Mouse (Mus musculus) C2C12 (cell line): ENCODE results near the gene Adra2c. TPM values are rescaled to one million over a fixed set of nuclear protein-coding genes. Genes with fewer than 3 reads are reported as not detected.

ENCODE experiments used
- H3K27me3 ChIP-seq: one replicate; pipeline ENCODE4 v1.6.1; 2011; ENCODE audit not compliant: control insufficient read depth, insufficient read depth, insufficient read length
- H3K36me3 ChIP-seq: one replicate; pipeline ENCODE4 v1.6.1; 2011; ENCODE audit not compliant: control insufficient read depth, insufficient read depth
- H3K4me3 ChIP-seq: one replicate; pipeline ENCODE4 v1.5.1; 2011; ENCODE audit warnings: mild to moderate bottlenecking, control low read depth; ENCODE audit not compliant: poor library complexity, insufficient read depth, severe bottlenecking
- H3K79me2 ChIP-seq: one replicate; pipeline ENCODE4 v1.6.1; 2011; ENCODE audit not compliant: control insufficient read depth, insufficient read depth
- H3K79me3 ChIP-seq: one replicate; pipeline ENCODE4 v1.6.1; 2011; ENCODE audit warnings: low read depth, control low read depth
- H3ac ChIP-seq: one replicate; pipeline ENCODE3; 2011; ENCODE audit warnings: low read depth; ENCODE audit not compliant: control insufficient read depth, insufficient read length
- CEBPB ChIP-seq: IDR thresholded peaks from one replicate; pipeline ENCODE4 v1.6.1; 2011; ENCODE audit warnings: low read depth, mild to moderate bottlenecking, control low read depth, moderate library complexity
- CTCF ChIP-seq: IDR thresholded peaks from one replicate; pipeline ENCODE4 v1.5.1; 2011; ENCODE audit not compliant: control insufficient read depth, insufficient read depth, insufficient read length
- FOSL1 ChIP-seq: IDR thresholded peaks from one replicate; pipeline ENCODE4 v1.8.0; 2011; ENCODE audit warnings: mild to moderate bottlenecking, low read length; ENCODE audit not compliant: poor library complexity, insufficient read depth, severe bottlenecking
- MAX ChIP-seq: IDR thresholded peaks from one replicate; pipeline ENCODE4 v1.6.1; 2011; ENCODE audit warnings: mild to moderate bottlenecking, control low read depth
- MYOD1 ChIP-seq: IDR thresholded peaks from one replicate; pipeline ENCODE4 v1.6.1; 2011; ENCODE audit warnings: low read depth; ENCODE audit not compliant: control insufficient read depth, insufficient read length
- MYOG ChIP-seq: IDR thresholded peaks from one replicate; pipeline ENCODE4 v1.6.1; 2011; ENCODE audit not compliant: control insufficient read depth, insufficient read length; ENCODE audit errors: extremely low read depth
- USF1 ChIP-seq: IDR thresholded peaks from one replicate; pipeline ENCODE4 v1.6.1; 2011; ENCODE audit warnings: low read depth, mild to moderate bottlenecking, control low read depth, moderate library complexity
- polyA plus RNA-seq: library from polyadenylated mRNA; unstranded; fragments of >200 nt; fragmentation: generic; extraction: Trizol; gene quantifications from one replicate; pipeline ENCODE4 v1.2.1, GENCODE M21; 2012; ENCODE audit warnings: missing spikeins

Gene Adra2c
- polyA plus RNA-seq, 1 experiment, result not detected

- Histone ChIP-seq H3K4me3 (no peak overlapping the region), H3ac (no peak overlapping the region), H3K36me3 (no peaks in the 10 kb centered on the region), H3K27me3 (peaks cover 33% of the 10 kb centered on the region), H3K79me2 (no peaks in the 10 kb centered on the region), H3K79me3 (no peaks in the 10 kb centered on the region)
- no peak for TF ChIP-seq USF1
- no peak for TF ChIP-seq CEBPB
- no peak for TF ChIP-seq CTCF
- TF ChIP-seq MYOD1, result no peak
Observed at GRCm38 (mm10) chr5:35245555-35246273, 32.4 kb upstream of the Adra2c start.

GRCm38 (mm10) chr5:35254964-35255716 is 23.0 kb upstream of the Adra2c start:
- no peak overlapping the region for H3K4me3 ChIP-seq
- peaks cover 64% of the 10 kb centered on the region for H3K27me3 ChIP-seq
- no peaks in the 10 kb centered on the region for H3K79me2 ChIP-seq
- no peak overlapping the region for H3ac ChIP-seq
- H3K79me3 ChIP-seq, result no peaks in the 10 kb centered on the region
- no peaks in the 10 kb centered on the region for H3K36me3 ChIP-seq
- TF ChIP-seq MYOD1 (no peak), CTCF (no peak), MYOG (no peak), MAX (no peak)

- Histone ChIP-seq H3K4me3 (no peak overlapping the region), H3K36me3 (no peaks in the 10 kb centered on the region), H3K27me3 (peaks cover 75% of the 10 kb centered on the region), H3ac (no peak overlapping the region), H3K79me3 (no peaks in the 10 kb centered on the region), H3K79me2 (no peaks in the 10 kb centered on the region)
- no peak for TF ChIP-seq MYOD1
- TF ChIP-seq USF1, result no peak
- no peak for TF ChIP-seq CTCF
- no peak for TF ChIP-seq MAX
- TF ChIP-seq MYOG, result no peak
- TF ChIP-seq CEBPB, result no peak
- no peak for TF ChIP-seq FOSL1
Observed at GRCm38 (mm10) chr5:35263716-35264115, 14.4 kb upstream of the Adra2c start.

GRCm38 (mm10) chr5:35267486-35267885 is 10.6 kb upstream of the Adra2c start:
- no peaks in the 10 kb centered on the region for H3K79me3 ChIP-seq
- no peaks in the 10 kb centered on the region for H3K79me2 ChIP-seq
- H3K36me3 ChIP-seq, result no peaks in the 10 kb centered on the region
- H3K27me3 ChIP-seq, result peaks cover 61% of the 10 kb centered on the region
- no peak for TF ChIP-seq MAX
- H3K4me3 ChIP-seq, result no peak overlapping the region
- H3ac ChIP-seq, result no peak overlapping the region

- TF ChIP-seq MYOG (no peak), USF1 (no peak), CEBPB (no peak), MAX (no peak), CTCF (no peak), MYOD1 (no peak), FOSL1 (no peak)
Observed at GRCm38 (mm10) chr5:35275356-35275755, 2.8 kb upstream of the Adra2c start.

More at GRCm38 (mm10) chr5:35275356-35275755, 2.8 kb upstream of the Adra2c start:
- Histone ChIP-seq H3K27me3 (peaks cover 42% of the 10 kb centered on the region), H3K36me3 (no peaks in the 10 kb centered on the region), H3K79me2 (no peaks in the 10 kb centered on the region), H3ac (no peak overlapping the region), H3K79me3 (no peaks in the 10 kb centered on the region), H3K4me3 (no peak overlapping the region)
